Mouse (Mus musculus) mouse embryonic stem cell (cell line): Measurements from ENCODE around the gene Tnfrsf13c.
"Not testable (repeated sequence)": the region's sequence is repeated elsewhere in the genome, so short reads cannot be mapped to it uniquely, and the experiment has no call there.

Source experiments
- in situ Hi-C, 2 experiments: fragments of 300-500 bp; cut with MboI; formaldehyde crosslinking; loops; 1 replicate in 1 of 2; 3 replicates in 1 of 2; pipeline ENCODE4 v1.14.3; 2019 to 2020; ENCODE audit warnings: low sequenced_read_pairs in 2 of 2, low pct_unique_long_range_greater_than_20kb in 1 of 2, mixed read lengths in 1 of 2; ENCODE audit not compliant: unreplicated experiment in 1 of 2

Gene Tnfrsf13c

GRCm38 (mm10) chr15:82223657-82224601 is at the start of gene Tnfrsf13c:
TSS of gene Tnfrsf13c (minus strand) at chr15:82224369.
- in situ Hi-C loops, result loop anchor here (10.0 kb wide), 2 partner anchors 139 to 159 kb away; partner anchors contain the start of gene Mei1 (in 1 of the 2)

GRCm38 (mm10) chr15:82272295-82272694 is 48.1 kb upstream of the Tnfrsf13c start:
- in situ Hi-C loops, result no loop called here

- in situ Hi-C loops, result no loop called here
Measured at GRCm38 (mm10) chr15:82271201-82271600, 47.0 kb upstream of the Tnfrsf13c start.

GRCm38 (mm10) chr15:82268783-82269182 is 44.6 kb upstream of the Tnfrsf13c start:
- in situ Hi-C loops, result loop anchor here in 1 of 2 experiments (10.0 kb wide), 1 partner anchor 776 kb away; no protein-coding TSS in a partner anchor

GRCm38 (mm10) chr15:82268185-82268584 is 44.0 kb upstream of the Tnfrsf13c start:
- in situ Hi-C loops, result loop anchor here in 1 of 2 experiments (10.0 kb wide), 1 partner anchor 777 kb away; no protein-coding TSS in a partner anchor

GRCm38 (mm10) chr15:82266356-82266755 is 42.2 kb upstream of the Tnfrsf13c start:
- in situ Hi-C loops, result loop anchor here in 1 of 2 experiments (10.0 kb wide), 1 partner anchor 778 kb away; no protein-coding TSS in a partner anchor

- in situ Hi-C loops, result no loop called here
Measured at GRCm38 (mm10) chr15:82259510-82259909, 35.3 kb upstream of the Tnfrsf13c start.

GRCm38 (mm10) chr15:82255944-82256383 is 31.8 kb upstream of the Tnfrsf13c start:
- in situ Hi-C loops, result no loop called here

- in situ Hi-C loops, result no loop called here
Measured at GRCm38 (mm10) chr15:82255248-82255647, 31.1 kb upstream of the Tnfrsf13c start.

GRCm38 (mm10) chr15:82252097-82252496 is 27.9 kb upstream of the Tnfrsf13c start, which contains the start of gene 1500009C09Rik:
TSS of gene 1500009C09Rik (plus strand) at chr15:82252397.
- in situ Hi-C loops, result no loop called here

- in situ Hi-C loops, result no loop called here
Measured at GRCm38 (mm10) chr15:82251579-82251978, 27.4 kb upstream of the Tnfrsf13c start.

GRCm38 (mm10) chr15:82247131-82247776 is 23.1 kb upstream of the Tnfrsf13c start:
- in situ Hi-C loops, result no loop called here

- in situ Hi-C loops, result not testable (repeated sequence)
Measured at GRCm38 (mm10) chr15:82244805-82245161, 20.6 kb upstream of the Tnfrsf13c start.

GRCm38 (mm10) chr15:82244115-82244804 is 20.1 kb upstream of the Tnfrsf13c start, which contains the start of gene Cenpm:
TSS of gene Cenpm (minus strand) at chr15:82244748.
- in situ Hi-C loops, result no loop called here

GRCm38 (mm10) chr15:82243742-82244114 is 19.6 kb upstream of the Tnfrsf13c start:
- in situ Hi-C loops, result no loop called here

- in situ Hi-C loops, result no loop called here
Measured at GRCm38 (mm10) chr15:82243311-82243710, 19.1 kb upstream of the Tnfrsf13c start.

- in situ Hi-C loops, result loop anchor here in 1 of 2 experiments (10.0 kb wide), 1 partner anchor 102 kb away; no protein-coding TSS in a partner anchor
Measured at GRCm38 (mm10) chr15:82236565-82236964, 12.4 kb upstream of the Tnfrsf13c start.

- in situ Hi-C loops, result loop anchor here in 1 of 2 experiments (10.0 kb wide), 1 partner anchor 101 kb away; no protein-coding TSS in a partner anchor
Measured at GRCm38 (mm10) chr15:82235661-82236060, 11.5 kb upstream of the Tnfrsf13c start.
